Mouse (Mus musculus) forebrain, embryonic 12.5 days (tissue): ENCODE measurements around the gene Vps54. TPM values are rescaled to one million over a fixed set of nuclear protein-coding genes. Genes with fewer than 3 reads are reported as not detected.
"Not testable (repeated sequence)": the region's sequence is repeated elsewhere in the genome, so short reads cannot be mapped to it uniquely, and the experiment has no call there.

ENCODE experiments used
- ATAC-seq: fragments of 200-750 bp; cut with Nextera tagmentation; 2 replicates; pipeline ENCODE4 v1.8.0; 2017; ENCODE audit warnings: moderate TSS enrichment; ENCODE audit not compliant: low FRiP score
- H3K27ac ChIP-seq: fragments of 300-500 bp; sonication (generic); 2 replicates; pipeline ENCODE4 v1.5.1; 2016; ENCODE audit warnings: mild to moderate bottlenecking
- H3K27me3 ChIP-seq: fragments of 300-500 bp; sonication (generic); 2 replicates; pipeline ENCODE4 v1.6.1; 2016; ENCODE audit warnings: mild to moderate bottlenecking
- H3K36me3 ChIP-seq: fragments of 300-500 bp; sonication (generic); replicated peaks from 2 replicates; pipeline ENCODE4 v1.6.1; 2016; ENCODE audit warnings: mild to moderate bottlenecking
- H3K4me1 ChIP-seq: fragments of 300-500 bp; sonication (generic); 2 replicates; pipeline ENCODE4 v1.6.1; 2016
- H3K4me2 ChIP-seq: fragments of 300-500 bp; sonication (generic); 2 replicates; pipeline ENCODE4 v1.6.1; 2016; ENCODE audit warnings: mild to moderate bottlenecking, moderate library complexity
- H3K4me3 ChIP-seq: fragments of 300-500 bp; sonication (generic); replicated peaks from 2 replicates; pipeline ENCODE4 v1.5.1; 2016; ENCODE audit warnings: mild to moderate bottlenecking
- H3K9ac ChIP-seq: fragments of 300-500 bp; sonication (generic); 2 replicates; pipeline ENCODE4 v1.6.1; 2016; ENCODE audit warnings: mild to moderate bottlenecking
- H3K9me3 ChIP-seq: fragments of 300-500 bp; sonication (generic); 2 replicates; pipeline ENCODE4 v1.6.1; 2016
- WGBS: fragments of 180-500 bp; shearing (Covaris S2); methylation state at CpG from one replicate; pipeline ENCODE4 v1.1.7; 2016; 5-methylcytosine and 5-hydroxymethylcytosine counted together
- polyA plus RNA-seq: library from polyadenylated mRNA; unstranded; fragments of >200 nt; fragmentation: Nextera tagmentation; extraction: Ambion mirVana; gene quantifications from 2 replicates; pipeline ENCODE4 v1.2.1, GENCODE M21; 2016

Vps54 gene
- polyA plus RNA-seq, 1 experiment from 2014 or later, result 15.3 TPM

GRCm38 (mm10) chr11:21250366-21250765 is 11.3 kb downstream of the Vps54 start:
- ATAC-seq, result no peak
- H3K27ac ChIP-seq, result no peak overlapping the region
- 93% methylated on average over 1 of the region's 1 CpGs for WGBS

DNA sequence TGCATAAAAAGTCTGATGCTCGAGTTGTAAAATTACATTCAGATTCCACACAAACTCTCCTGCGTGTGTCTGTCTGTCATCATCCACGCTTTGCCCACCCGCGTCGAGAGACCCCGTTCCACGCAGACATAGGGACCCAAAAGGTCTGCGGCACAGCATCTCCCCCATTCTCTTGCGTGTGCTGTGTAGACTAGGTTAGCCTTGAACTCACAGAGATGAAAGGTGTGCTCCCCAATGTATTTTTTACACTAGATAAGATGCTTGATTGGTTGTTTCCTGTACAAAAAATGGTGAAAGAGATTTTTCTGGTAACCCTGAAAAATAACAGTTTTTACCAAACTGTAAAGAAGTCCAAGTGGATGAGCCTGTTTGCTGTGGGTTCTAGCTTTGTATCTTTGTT is 19.5 kb downstream of the Vps54 start:
- not testable (repeated sequence) for H3K9ac ChIP-seq, H3K27me3 ChIP-seq, H3K4me2 ChIP-seq, H3K27ac ChIP-seq, H3K4me1 ChIP-seq, H3K9me3 ChIP-seq, H3K36me3 ChIP-seq, ATAC-seq, H3K4me3 ChIP-seq
- 98% methylated on average over 10 of the region's 10 CpGs for WGBS

More at GRCm38 (mm10) chr11:21250366-21250765, 11.3 kb downstream of the Vps54 start:
- Histone ChIP-seq H3K4me2 (no peak overlapping the region), H3K9ac (no peak overlapping the region), H3K4me3 (no peak overlapping the region), H3K9me3 (no peaks in the 10 kb centered on the region), H3K27me3 (no peaks in the 10 kb centered on the region), H3K4me1 (no peaks in the 10 kb centered on the region; the same call in 1 of the 2 replicates), H3K36me3 (no peaks in the 10 kb centered on the region; the same call in 1 of the 2 replicates)

DNA sequence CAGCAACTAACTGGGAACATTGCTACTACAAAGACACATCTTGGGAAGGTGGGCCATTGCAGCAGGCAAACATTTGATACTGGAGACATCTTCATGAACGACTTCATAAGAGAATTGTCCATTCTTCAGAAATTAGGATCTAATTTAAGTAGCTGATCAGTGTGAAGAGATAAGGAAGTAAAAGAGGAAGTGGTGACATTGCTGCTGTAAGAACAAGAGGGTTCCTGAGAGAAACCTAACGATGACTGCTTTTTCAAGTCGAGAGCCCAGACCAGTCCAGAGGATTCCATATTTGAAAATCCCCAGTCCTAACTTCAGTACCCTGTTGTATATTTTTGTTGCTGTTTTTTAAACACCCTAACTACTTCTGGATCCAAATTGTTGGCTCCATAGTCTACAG is 26.3 kb downstream of the Vps54 start:
- ATAC-seq, result no peak
- no peaks in the 10 kb centered on the region for H3K9me3 ChIP-seq
- H3K4me2 ChIP-seq, result no peak overlapping the region
- peaks cover 24% of the 10 kb centered on the region for H3K36me3 ChIP-seq
- no peaks in the 10 kb centered on the region for H3K27me3 ChIP-seq
- no peak overlapping the region for H3K27ac ChIP-seq
- H3K9ac ChIP-seq, result no peak overlapping the region
- H3K4me3 ChIP-seq, result no peak overlapping the region
- no peaks in the 10 kb centered on the region for H3K4me1 ChIP-seq
- WGBS, result 95% methylated on average over 3 of the region's 3 CpGs

- no peaks in the 10 kb centered on the region for H3K4me1 ChIP-seq
- H3K4me2 ChIP-seq, result no peak overlapping the region
- no peak overlapping the region for H3K27ac ChIP-seq
- no peak for ATAC-seq
- peaks cover 9% of the 10 kb centered on the region; the same call in 1 of the 2 replicates for H3K36me3 ChIP-seq
- H3K9ac ChIP-seq, result no peak overlapping the region
- no peak overlapping the region for H3K4me3 ChIP-seq
- H3K9me3 ChIP-seq, result no peaks in the 10 kb centered on the region
- H3K27me3 ChIP-seq, result no peaks in the 10 kb centered on the region
- WGBS, result 94% methylated on average over 2 of the region's 2 CpGs
These were observed 37.1 kb downstream of the Vps54 start for GRCm38 (mm10) chr11:21276151-21276550.

- Histone ChIP-seq H3K4me2 (no peak overlapping the region), H3K27me3 (no peaks in the 10 kb centered on the region), H3K9ac (no peak overlapping the region), H3K27ac (no peak overlapping the region), H3K4me1 (no peaks in the 10 kb centered on the region), H3K4me3 (no peak overlapping the region), H3K9me3 (no peaks in the 10 kb centered on the region), H3K36me3 (no peaks in the 10 kb centered on the region; the same call in 1 of the 2 replicates)
- WGBS, result 95% methylated on average over 3 of the region's 3 CpGs
- no peak for ATAC-seq
These were observed 47.3 kb downstream of the Vps54 start for GRCm38 (mm10) chr11:21286391-21286790.

DNA sequence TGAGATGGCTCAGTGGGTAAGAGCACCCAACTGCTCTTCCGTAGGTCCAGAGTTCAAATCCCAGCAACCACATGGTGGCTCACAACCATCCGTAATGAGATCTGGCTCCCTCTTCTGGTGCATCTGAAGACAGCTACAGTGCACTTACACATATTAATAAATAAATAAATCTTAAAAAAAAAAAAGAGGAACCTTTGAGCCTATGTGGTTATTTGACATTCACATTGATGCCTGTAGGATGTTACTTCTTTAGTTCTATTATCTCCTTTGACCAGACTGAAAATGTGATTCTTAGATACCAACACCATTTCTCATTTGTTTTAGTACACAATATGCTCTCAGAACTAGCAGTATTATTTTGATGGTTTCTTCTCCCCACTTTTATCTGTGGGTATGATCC is 49.1 kb downstream of the Vps54 start:
- not testable (repeated sequence) for ATAC-seq, H3K4me2 ChIP-seq, H3K4me3 ChIP-seq, H3K4me1 ChIP-seq, H3K27ac ChIP-seq, H3K9ac ChIP-seq, H3K36me3 ChIP-seq, H3K9me3 ChIP-seq, H3K27me3 ChIP-seq
- 93% methylated on average over 2 of the region's 2 CpGs for WGBS

DNA sequence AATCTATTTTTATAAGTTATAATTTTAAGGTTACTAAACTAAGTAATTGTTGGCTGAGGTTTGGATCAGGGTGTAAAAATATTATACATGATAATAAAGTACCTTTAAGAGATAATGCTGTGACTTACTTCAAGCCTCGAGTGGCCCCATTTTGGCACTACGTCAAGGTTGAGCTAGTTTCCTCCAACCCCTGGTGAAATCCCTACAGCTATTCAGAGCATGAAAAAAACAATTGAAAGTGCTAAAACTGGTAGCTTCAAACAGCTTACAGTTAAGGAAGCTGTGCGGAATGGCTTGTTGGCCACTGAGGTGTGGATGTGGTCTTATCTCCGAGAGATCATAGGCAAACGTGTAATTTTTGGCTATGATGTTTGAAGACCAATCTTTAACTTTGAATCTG is 56.4 kb downstream of the Vps54 start:
- H3K4me3 ChIP-seq, result no peak overlapping the region
- no peak overlapping the region for H3K9ac ChIP-seq
- H3K27me3 ChIP-seq, result no peaks in the 10 kb centered on the region
- no peak overlapping the region for H3K4me2 ChIP-seq
- no peak overlapping the region for H3K27ac ChIP-seq
- no peak for ATAC-seq
- no peaks in the 10 kb centered on the region for H3K4me1 ChIP-seq
- 94% methylated on average over 5 of the region's 5 CpGs for WGBS
- peaks cover 10% of the 10 kb centered on the region for H3K36me3 ChIP-seq
- H3K9me3 ChIP-seq, result no peaks in the 10 kb centered on the region

GRCm38 (mm10) chr11:21303619-21304018 is 64.5 kb downstream of the Vps54 start:
- no peak overlapping the region for H3K4me3 ChIP-seq
- H3K27me3 ChIP-seq, result no peaks in the 10 kb centered on the region
- no peaks in the 10 kb centered on the region for H3K9me3 ChIP-seq
- no peak for ATAC-seq
- no peak overlapping the region for H3K9ac ChIP-seq
- no peak overlapping the region for H3K4me2 ChIP-seq
- peaks cover 23% of the 10 kb centered on the region for H3K36me3 ChIP-seq
- H3K4me1 ChIP-seq, result no peaks in the 10 kb centered on the region
- H3K27ac ChIP-seq, result no peak overlapping the region
- 75% methylated on average over 3 of the region's 3 CpGs for WGBS

- Histone ChIP-seq H3K27me3 (no peaks in the 10 kb centered on the region), H3K4me1 (peaks cover 5% of the 10 kb centered on the region; the same call in 1 of the 2 replicates), H3K4me3 (no peak overlapping the region), H3K36me3 (peaks cover 19% of the 10 kb centered on the region), H3K9me3 (no peaks in the 10 kb centered on the region), H3K9ac (no peak overlapping the region), H3K4me2 (no peak overlapping the region), H3K27ac (no peak overlapping the region)
- no peak for ATAC-seq
- 85% methylated on average over 5 of the region's 5 CpGs for WGBS
These were observed 68.1 kb downstream of the Vps54 start for GRCm38 (mm10) chr11:21307078-21307668.

DNA sequence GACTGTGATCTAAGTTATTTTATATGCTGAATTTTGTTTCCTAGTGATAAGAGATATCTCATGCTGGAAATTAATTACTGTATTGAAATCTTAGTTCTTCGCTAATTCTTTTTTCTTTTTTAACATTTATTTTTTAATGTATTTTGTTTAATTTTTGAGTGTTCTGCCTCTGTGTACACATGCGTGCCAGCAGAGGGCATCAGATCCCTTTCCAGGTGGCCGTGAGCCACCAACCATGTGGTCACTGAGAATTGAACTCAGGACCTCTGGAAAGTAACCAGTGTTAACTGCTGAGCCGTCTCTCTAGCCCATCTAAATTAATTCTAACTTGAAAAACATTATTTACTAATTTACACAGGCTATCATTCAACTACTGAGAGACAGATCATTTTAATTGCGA is 69.0 kb downstream of the Vps54 start:
- no peak for ATAC-seq
- no peak overlapping the region for H3K9ac ChIP-seq
- H3K4me2 ChIP-seq, result no peak overlapping the region
- no peaks in the 10 kb centered on the region for H3K27me3 ChIP-seq
- H3K9me3 ChIP-seq, result no peaks in the 10 kb centered on the region
- no peak overlapping the region for H3K4me3 ChIP-seq
- no peak overlapping the region for H3K27ac ChIP-seq
- peaks cover 5% of the 10 kb centered on the region; the same call in 1 of the 2 replicates for H3K4me1 ChIP-seq
- H3K36me3 ChIP-seq, result peaks cover 19% of the 10 kb centered on the region
- WGBS, result 83% methylated on average over 5 of the region's 5 CpGs

DNA sequence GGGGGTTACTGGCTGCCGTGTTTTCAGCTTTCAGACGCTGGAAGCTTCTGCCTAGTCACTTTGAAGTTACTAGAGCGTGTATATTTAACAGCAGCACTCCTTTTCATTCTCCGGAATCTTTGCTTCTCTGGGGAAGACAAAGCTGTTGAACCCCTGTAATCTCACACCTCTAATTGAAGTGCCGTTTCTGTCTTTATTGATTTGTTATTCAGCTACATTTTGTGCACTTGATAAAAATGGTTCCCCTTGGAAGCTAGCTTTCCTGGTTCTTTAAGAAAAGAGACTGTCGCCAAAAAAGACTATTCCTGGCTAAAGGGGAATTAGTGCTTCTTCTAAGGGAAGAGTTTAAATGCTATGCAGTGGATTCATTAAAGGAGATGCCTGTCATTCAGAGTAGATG is 70.4 kb downstream of the Vps54 start:
- ATAC-seq, result no peak
- Histone ChIP-seq H3K4me1 (peaks cover 5% of the 10 kb centered on the region; the same call in 1 of the 2 replicates), H3K4me3 (no peak overlapping the region), H3K36me3 (peaks cover 27% of the 10 kb centered on the region), H3K27me3 (no peaks in the 10 kb centered on the region), H3K4me2 (no peak overlapping the region), H3K9ac (no peak overlapping the region), H3K27ac (no peak overlapping the region), H3K9me3 (no peaks in the 10 kb centered on the region)
- WGBS, result 31% methylated on average over 6 of the region's 6 CpGs

DNA sequence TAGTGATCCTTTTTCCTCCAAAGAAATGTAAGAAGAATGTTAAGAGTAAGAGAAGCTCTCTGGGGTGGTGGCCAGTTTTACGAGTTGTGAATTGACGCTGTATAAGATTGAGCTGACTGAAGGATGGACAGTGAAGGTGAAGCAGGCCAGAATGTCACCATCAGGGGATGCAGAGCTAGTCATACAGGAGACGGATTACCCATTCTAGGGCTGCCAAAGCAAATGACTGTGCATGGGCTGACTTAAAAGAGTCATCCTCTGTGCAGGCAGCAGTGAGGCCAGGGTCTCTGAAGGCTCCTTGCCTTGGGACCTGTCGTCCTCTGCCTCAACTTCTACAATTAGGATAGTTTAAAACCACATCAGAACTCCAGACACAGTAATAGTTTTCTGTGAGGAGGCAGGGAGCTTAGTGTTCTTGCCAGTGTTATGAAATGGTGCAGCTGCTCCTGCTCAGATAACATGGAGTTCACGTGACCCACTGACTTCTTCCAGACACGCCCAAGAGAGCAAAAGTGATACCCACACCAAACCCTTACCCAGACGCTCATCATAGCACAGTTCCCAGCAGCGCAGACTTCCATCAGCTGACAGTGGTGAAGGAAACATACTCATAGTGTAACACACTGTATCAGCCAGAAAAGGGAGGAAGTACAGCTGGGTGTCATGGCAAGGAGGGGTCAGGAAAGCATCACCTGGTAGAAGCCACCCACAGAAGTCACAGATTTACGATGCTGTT is 75.0 kb downstream of the Vps54 start:
- Histone ChIP-seq H3K9ac (no peak overlapping the region), H3K4me3 (no peak overlapping the region), H3K27me3 (no peaks in the 10 kb centered on the region), H3K36me3 (peaks cover 15% of the 10 kb centered on the region), H3K9me3 (no peaks in the 10 kb centered on the region), H3K4me1 (peaks cover 5% of the 10 kb centered on the region; the same call in 1 of the 2 replicates), H3K4me2 (no peak overlapping the region), H3K27ac (no peak overlapping the region)
- 93% methylated on average over 9 of the region's 9 CpGs for WGBS
- ATAC-seq, result no peak

DNA sequence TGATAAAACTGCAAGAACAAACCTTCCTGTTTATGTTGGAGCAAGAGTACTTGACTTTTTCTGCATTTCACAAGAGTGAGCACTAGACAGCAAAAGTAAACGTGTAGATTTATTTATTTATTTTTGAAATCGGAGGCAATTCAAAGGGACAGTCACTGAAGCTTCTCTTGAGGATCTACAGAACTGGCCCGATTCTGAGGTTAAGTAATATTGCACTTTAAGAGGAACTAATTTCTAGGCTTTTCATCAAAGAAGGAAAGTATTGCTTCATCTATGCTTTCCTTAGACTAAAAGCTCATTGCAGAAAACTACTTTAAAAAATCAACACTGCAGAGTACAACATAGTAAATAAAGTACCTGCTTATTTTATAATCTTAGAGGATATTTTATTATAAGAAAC is 82.5 kb downstream of the Vps54 start:
- H3K9ac ChIP-seq, result no peak overlapping the region
- no peak overlapping the region for H3K4me2 ChIP-seq
- no peaks in the 10 kb centered on the region for H3K9me3 ChIP-seq
- ATAC-seq, result no peak
- no peak overlapping the region for H3K4me3 ChIP-seq
- no peaks in the 10 kb centered on the region for H3K27me3 ChIP-seq
- 88% methylated on average over 3 of the region's 3 CpGs for WGBS
- H3K27ac ChIP-seq, result no peak overlapping the region
- no peaks in the 10 kb centered on the region for H3K4me1 ChIP-seq
- H3K36me3 ChIP-seq, result peaks cover 14% of the 10 kb centered on the region
